Mouse (Mus musculus): Measurements from ENCODE around the gene Tnfrsf13c. TPM values are rescaled to one million over a fixed set of nuclear protein-coding genes. Genes with fewer than 3 reads are reported as not detected.

Tnfrsf13c gene
- total and polyA plus RNA-seq, 3 experiments: 204 to 287 (median 257) TPM

DNA sequence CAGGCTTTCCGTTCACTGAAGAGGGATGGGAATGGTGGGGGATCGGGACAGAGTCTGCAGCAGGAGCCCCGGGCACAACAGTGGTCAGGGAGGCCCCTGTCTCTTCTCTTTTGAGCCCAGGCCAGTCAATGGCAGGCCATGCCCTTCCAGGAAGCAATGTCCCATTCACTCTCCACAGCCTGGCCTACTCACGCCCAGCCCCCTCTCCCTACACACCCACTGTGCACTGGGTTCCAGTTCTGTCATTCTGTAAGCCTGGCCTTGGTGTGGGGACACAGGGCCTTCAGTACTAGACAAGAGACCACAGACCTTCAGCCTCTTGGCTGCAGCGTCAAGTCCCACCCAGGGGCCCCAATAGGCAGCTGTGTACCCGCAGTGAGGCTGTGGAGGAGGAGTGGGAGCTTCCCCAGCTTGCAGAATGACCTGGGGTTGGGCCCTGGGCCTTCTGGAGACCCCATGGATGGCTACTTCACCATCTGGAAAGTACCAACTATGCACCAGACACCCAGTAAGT is 6.0 kb upstream of the Tnfrsf13c start:
- Histone ChIP-seq H3K4me1 (ENCODE audit: control insufficient read depth in 1 of 2, insufficient read depth in 2 of 2) (peaks cover 47 to 78% of the 10 kb centered on the region in 2 experiments), H3K27ac (ENCODE audit: insufficient read depth, low read depth) (peak overlapping the region; percentile 79), H3K4me2 (ENCODE audit: insufficient read depth, low read depth, poor library complexity, severe bottlenecking) (peak overlapping the region; percentile 76; the same call in 1 of the 2 replicates), H3K9me3 (replicated peaks; ENCODE audit: low read length) (no peaks in the 10 kb centered on the region), H3K79me2 (replicated peaks; ENCODE audit: control insufficient read depth, extremely low read depth, insufficient read depth, poor library complexity, severe bottlenecking) (no peaks in the 10 kb centered on the region), H3K27me3 (replicated peaks) (no peaks in the 10 kb centered on the region), H3K9ac (ENCODE audit: insufficient read depth, low read depth) (0 out of 2 replicates have a peak overlapping the region, but pooled peaks have one; percentile 51), H3K4me3 (replicated peaks in 1 of 3; ENCODE audit: low read depth in 2 of 3, low read length in 2 of 3, poor library complexity in 1 of 3) (peak overlapping the region in 1 of 3 experiments; percentile 1), H3K36me3 (replicated peaks in 1 of 2; ENCODE audit: control insufficient read depth in 1 of 2, insufficient read depth in 1 of 2, low read length in 1 of 2) (peaks cover 5 to 26% of the 10 kb centered on the region in 2 experiments)
- in situ Hi-C loops (cut with MboI; ENCODE audit: low pct_ligation_motif_present, low pct_unique_long_range_greater_than_20kb, low sequenced_read_pairs) (no loop called here), dilution Hi-C loops (cut with MboI; ENCODE audit: extremely low pct_ligation_motif_present, extremely low pct_unique_long_range_greater_than_20kb, low sequenced_read_pairs) (no loop called here)
- no peak for TF ChIP-seq CTCF (conservative IDR thresholded peaks at IDR 0.05 in 1 of 2, IDR thresholded peaks at IDR 0.05 in 1 of 2; ENCODE audit: low read depth in 2 of 2, low read length in 2 of 2)
- no peak for TF ChIP-seq ETS1 (conservative IDR thresholded peaks at IDR 0.05; ENCODE audit: low read depth, low read length)
- no peak for TF ChIP-seq MAFK (IDR thresholded peaks at IDR 0.05; ENCODE audit: insufficient replicate concordance, low read length)
- TF ChIP-seq TCF12 (IDR thresholded peaks at IDR 0.05; ENCODE audit: low read depth, low read length): no peak
- no peak for DNase-seq (ENCODE audit: extremely low read depth)

- Histone ChIP-seq H3K9ac (ENCODE audit: insufficient read depth, low read depth) (peak overlapping the region; percentile 51), H3K4me3 (replicated peaks in 1 of 3; ENCODE audit: low read depth in 2 of 3, low read length in 2 of 3, poor library complexity in 1 of 3) (peak overlapping the region in 1 of 3 experiments; percentile 1), H3K27ac (ENCODE audit: insufficient read depth, low read depth) (peak overlapping the region; percentile 79), H3K79me2 (replicated peaks; ENCODE audit: control insufficient read depth, extremely low read depth, insufficient read depth, poor library complexity, severe bottlenecking) (no peaks in the 10 kb centered on the region), H3K36me3 (replicated peaks in 1 of 2; ENCODE audit: control insufficient read depth in 1 of 2, insufficient read depth in 1 of 2, low read length in 1 of 2) (peaks cover 5 to 22% of the 10 kb centered on the region in 2 experiments), H3K9me3 (replicated peaks; ENCODE audit: low read length) (no peaks in the 10 kb centered on the region), H3K4me2 (ENCODE audit: insufficient read depth, low read depth, poor library complexity, severe bottlenecking) (peak overlapping the region; percentile 76), H3K4me1 (ENCODE audit: control insufficient read depth in 1 of 2, insufficient read depth in 2 of 2) (peaks cover 47 to 78% of the 10 kb centered on the region in 2 experiments), H3K27me3 (replicated peaks) (no peaks in the 10 kb centered on the region)
- DNase-seq (ENCODE audit: extremely low read depth): peak; percentile 81
- dilution Hi-C loops (cut with MboI; ENCODE audit: extremely low pct_ligation_motif_present, extremely low pct_unique_long_range_greater_than_20kb, low sequenced_read_pairs) (no loop called here), in situ Hi-C loops (cut with MboI; ENCODE audit: low pct_ligation_motif_present, low pct_unique_long_range_greater_than_20kb, low sequenced_read_pairs) (no loop called here)
- TF ChIP-seq MAFK (IDR thresholded peaks at IDR 0.05; ENCODE audit: insufficient replicate concordance, low read length) (no peak), JUND (conservative IDR thresholded peaks at IDR 0.05; ENCODE audit: low read depth, low read length) (no peak), ZNF384 (IDR thresholded peaks at IDR 0.05; ENCODE audit: low read depth, low read length) (no peak), SIN3A (IDR thresholded peaks at IDR 0.05; ENCODE audit: low read length) (no peak; the same call in 1 of the 2 replicates), MAX (IDR thresholded peaks at IDR 0.05; ENCODE audit: low read length) (no peak; the same call in 1 of the 2 replicates), MYC (IDR thresholded peaks at IDR 0.05; ENCODE audit: low read depth, low read length) (peak; percentile 68; the same call in 1 of the 2 replicates), ELF1 (IDR thresholded peaks at IDR 0.05; ENCODE audit: low read depth, low read length) (no peak), MXI1 (IDR thresholded peaks at IDR 0.05; ENCODE audit: low read depth, low read length) (no peak; the same call in 1 of the 2 replicates), TBP (conservative IDR thresholded peaks at IDR 0.05; ENCODE audit: low read depth, low read length) (0 out of 2 replicates have a peak, but pooled peaks have one; percentile 14), IRF4 (IDR thresholded peaks at IDR 0.05; ENCODE audit: low read depth, low read length) (peak; percentile 92), CHD1 (IDR thresholded peaks at IDR 0.05; ENCODE audit: low read depth, low read length) (no peak), PAX5 (IDR thresholded peaks at IDR 0.05; ENCODE audit: low read length) (no peak), HCFC1 (IDR thresholded peaks at IDR 0.05; ENCODE audit: low read depth, low read length) (no peak), POLR2AphosphoS2 (IDR thresholded peaks at IDR 0.05; ENCODE audit: low read depth, low read length) (no peak), ZMIZ1 (IDR thresholded peaks at IDR 0.05; ENCODE audit: low read depth, low read length) (no peak), CHD2 (IDR thresholded peaks at IDR 0.05; ENCODE audit: low read length) (peak; percentile 94), E2F4 (IDR thresholded peaks at IDR 0.05; ENCODE audit: insufficient replicate concordance, low read depth, low read length) (no peak), SMC3 (IDR thresholded peaks at IDR 0.05; ENCODE audit: low read depth, low read length) (no peak; the same call in 1 of the 2 replicates), NELFE (IDR thresholded peaks at IDR 0.05; ENCODE audit: low read depth, low read length) (no peak), MAZ (IDR thresholded peaks at IDR 0.05; ENCODE audit: low read depth, low read length) (peak; percentile 61), GABPA (IDR thresholded peaks at IDR 0.05; ENCODE audit: insufficient replicate concordance, low read depth, low read length) (no peak), JUN (IDR thresholded peaks at IDR 0.05; ENCODE audit: insufficient read depth, low read depth, low read length) (peak; percentile 6; the same call in 1 of the 2 replicates), NRF1 (IDR thresholded peaks at IDR 0.05; ENCODE audit: low read depth, low read length) (no peak), UBTF (IDR thresholded peaks at IDR 0.05; ENCODE audit: low read depth, low read length) (peak; percentile 66; the same call in 1 of the 2 replicates), USF1 (IDR thresholded peaks at IDR 0.05; ENCODE audit: low read depth, low read length) (no peak), TCF12 (IDR thresholded peaks at IDR 0.05; ENCODE audit: low read depth, low read length) (peak; percentile 92), ETS1 (conservative IDR thresholded peaks at IDR 0.05; ENCODE audit: low read depth, low read length) (peak; percentile 85), MEF2A (IDR thresholded peaks at IDR 0.05; ENCODE audit: borderline replicate concordance, low read depth, low read length) (peak; percentile 79), BHLHE40 (IDR thresholded peaks at IDR 0.05; ENCODE audit: low read depth, low read length) (peak; percentile 99), USF2 (conservative IDR thresholded peaks at IDR 0.05; ENCODE audit: low read depth, low read length) (no peak)
Measured at GRCm38 (mm10) chr15:82229542-82230045, 5.4 kb upstream of the Tnfrsf13c start.

All from CH12.LX (cell line).